Mouse (Mus musculus): Measurements from ENCODE around the gene Abca8b.

GRCm38 (mm10) chr11:110028913-110029695 is 33.5 kb upstream of the Abca8b start:
- TF ChIP-seq CTCF (IDR thresholded peaks at IDR 0.05; ENCODE audit: control insufficient read depth, insufficient read depth, insufficient replicate concordance, low read depth, low read length) (no peak), POLR2A (IDR thresholded peaks at IDR 0.05; ENCODE audit: control insufficient read depth, low read depth, low read length) (no peak)

All from testis, adult 2 months (tissue).